Mouse (Mus musculus) brain, embryonic 18.5 days (tissue): Measurements from ENCODE around the gene Vmn1r185.
"Not testable (repeated sequence)": the region's sequence is repeated elsewhere in the genome, so short reads cannot be mapped to it uniquely, and the experiment has no call there.

ENCODE experiments used
- DNase-seq: peaks from one replicate; pipeline ENCODE4 v3.0.0-alpha.2; 2012; ENCODE audit warnings: low read depth, low spot score

Vmn1r185 gene

DNA sequence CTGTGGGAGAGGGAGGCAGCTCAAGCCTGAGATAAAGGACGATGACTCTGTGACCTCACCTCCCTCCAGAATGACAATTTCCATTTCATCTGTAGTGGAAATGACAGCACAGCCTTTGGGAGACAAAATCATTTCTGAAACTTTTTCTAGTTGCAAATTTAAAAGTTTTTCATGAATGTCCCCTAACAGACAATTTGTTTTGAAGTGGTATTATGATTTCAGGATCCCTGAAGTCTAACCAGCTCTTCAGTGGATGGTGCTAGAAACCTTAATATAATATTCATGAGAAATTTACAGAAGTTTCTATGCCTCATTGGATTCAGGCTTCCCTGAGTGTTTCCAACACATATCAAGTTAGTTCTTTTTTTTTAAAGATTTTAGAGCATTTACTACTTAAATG lies at the start of gene Vmn1r185:
Vmn1r185 (minus strand) TSS at position 101 of the 400 bp plus-strand sequence.
- DNase-seq = not testable (repeated sequence)

DNA sequence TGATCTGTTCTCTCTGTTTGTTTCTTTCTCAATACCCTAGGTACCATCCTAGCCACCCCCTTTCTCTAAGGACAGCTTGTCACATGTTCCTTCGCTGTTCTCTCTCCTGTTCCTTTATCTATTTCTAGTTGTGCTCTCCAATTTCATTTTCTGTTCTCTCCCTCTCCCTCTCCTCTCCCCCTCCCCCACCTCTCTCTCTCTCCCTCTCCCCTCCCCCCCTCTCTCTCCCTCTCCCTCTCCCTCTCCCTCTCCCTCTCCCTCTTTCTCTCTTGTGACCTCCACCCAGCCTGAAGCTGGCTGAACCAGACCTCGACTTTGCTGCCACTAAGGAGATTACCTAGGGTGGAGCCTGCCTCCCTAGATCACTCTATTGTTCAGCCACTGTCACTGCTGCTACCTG lies 49.2 kb upstream of the Vmn1r185 start:
- DNase-seq = not testable (repeated sequence)

DNA sequence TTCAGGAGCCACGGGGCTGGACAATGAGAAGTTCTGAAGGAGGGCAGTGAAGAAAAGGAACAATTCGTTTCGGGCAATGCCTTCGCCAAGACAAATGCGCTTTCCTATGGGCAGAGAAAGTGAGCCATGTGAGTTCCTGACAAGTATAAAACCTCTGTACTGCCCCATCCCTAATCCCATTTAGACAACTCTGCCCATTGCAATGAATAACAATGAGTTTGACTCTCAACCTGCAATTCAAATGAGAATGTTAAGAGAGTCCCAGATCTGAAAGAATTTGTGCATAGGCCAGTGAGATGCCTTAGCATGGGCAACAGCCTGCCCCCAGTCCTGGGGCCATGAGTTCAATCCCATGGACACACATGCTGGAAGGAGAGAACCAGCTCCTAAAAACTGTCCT lies 47.7 kb upstream of the Vmn1r185 start:
- no peak for DNase-seq

DNA sequence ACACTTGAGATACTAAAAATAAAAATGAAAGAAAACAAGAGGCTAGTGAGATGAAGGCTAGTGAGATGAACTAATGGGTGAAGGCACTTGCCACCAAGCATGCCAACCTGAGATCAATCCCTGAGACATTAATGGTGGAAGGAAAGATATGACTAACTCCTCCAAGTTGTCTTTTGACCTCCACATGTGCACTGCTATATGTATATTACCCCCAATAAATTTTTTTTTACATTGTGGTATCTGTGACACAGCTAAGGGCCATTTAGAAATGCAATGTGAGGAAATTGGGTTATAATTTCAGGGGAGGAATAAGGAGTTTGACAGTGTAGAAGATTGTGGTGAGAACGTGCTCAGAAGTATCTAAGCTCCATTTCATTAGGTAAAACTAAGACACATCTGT lies 28.5 kb downstream of the Vmn1r185 start:
- DNase-seq = no peak

DNA sequence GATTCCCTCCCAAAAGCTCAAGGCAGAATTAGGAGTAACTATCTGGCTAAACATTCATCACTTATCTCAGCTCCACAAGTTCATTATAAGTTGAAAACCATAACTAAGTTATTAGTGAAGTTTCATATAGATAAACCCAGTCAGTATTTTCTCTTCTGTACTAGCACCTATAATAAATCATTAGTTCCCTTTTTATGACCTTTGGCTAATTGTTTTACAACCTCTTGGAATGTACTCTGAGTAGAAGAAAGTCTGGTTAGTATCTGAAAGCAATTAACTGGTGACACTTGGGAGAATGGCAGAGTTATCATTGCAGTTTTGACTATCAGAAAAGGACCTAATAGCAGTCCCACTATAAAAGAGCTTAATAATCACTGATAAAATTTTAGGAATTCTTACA lies 29.2 kb downstream of the Vmn1r185 start:
- DNase-seq = no peak
